Mouse (Mus musculus): ENCODE measurements at regions not wholly inside any gene's neighbourhood (a gene's known extent, or its start where the extent isn't known, plus 50 kb on each side); places are given as distances from the start of the nearest gene placed in this dataset.

GRCm38 (mm10) chr14:105056171-105056570 lies 121.0 kb downstream of the Rbm26 start:
- ATAC-seq (no peak), DNase-seq (no peak)
- Histone ChIP-seq H3K36me3 (replicated peaks; ENCODE audit: insufficient read depth, low read length) (no peaks in the 10 kb centered on the region), H3K27me3 (ENCODE audit: insufficient read depth, low read length) (no peaks in the 10 kb centered on the region), H3K27ac (ENCODE audit: low read depth) (no peak overlapping the region), H3K9me3 (ENCODE audit: low read length) (no peaks in the 10 kb centered on the region), H3K9ac (replicated peaks) (no peak overlapping the region), H3K4me1 (ENCODE audit: insufficient read depth) (no peaks in the 10 kb centered on the region), H3K4me3 (ENCODE audit: low read depth, low read length) (no peak overlapping the region), H3K4me2 (ENCODE audit: low read depth, low read length) (no peak overlapping the region)
- TF ChIP-seq CTCF (IDR thresholded peaks at IDR 0.05; ENCODE audit: low read depth) = no peak
- no peak for TF ChIP-seq EP300 (IDR thresholded peaks at IDR 0.05; ENCODE audit: low read depth)
- 74% methylated on average over 6 of the region's 6 CpGs for WGBS (ENCODE audit: insufficient replicate concordance)

GRCm38 (mm10) chr14:105038798-105039197 lies 138.3 kb downstream of the Rbm26 start:
- no peaks in the 10 kb centered on the region for H3K36me3 ChIP-seq (replicated peaks; ENCODE audit: insufficient read depth, low read length)
- H3K27me3 ChIP-seq (ENCODE audit: insufficient read depth, low read length) = no peaks in the 10 kb centered on the region
- no peak overlapping the region for H3K4me3 ChIP-seq (ENCODE audit: low read depth, low read length)
- no peak overlapping the region for H3K27ac ChIP-seq (ENCODE audit: low read depth)
- no peak overlapping the region for H3K9ac ChIP-seq (replicated peaks)
- TF ChIP-seq EP300 (IDR thresholded peaks at IDR 0.05; ENCODE audit: low read depth) (no peak), CTCF (IDR thresholded peaks at IDR 0.05; ENCODE audit: low read depth) (no peak)
- no peak overlapping the region for H3K4me2 ChIP-seq (ENCODE audit: low read depth, low read length)
- no peaks in the 10 kb centered on the region for H3K9me3 ChIP-seq (ENCODE audit: low read length)
- DNase-seq (no peak), ATAC-seq (no peak)
- H3K4me1 ChIP-seq (ENCODE audit: insufficient read depth) = no peaks in the 10 kb centered on the region

- no peak for TF ChIP-seq EP300 (IDR thresholded peaks at IDR 0.05; ENCODE audit: low read depth)
- TF ChIP-seq CTCF (IDR thresholded peaks at IDR 0.05; ENCODE audit: low read depth) = no peak
- no peaks in the 10 kb centered on the region for H3K27me3 ChIP-seq (ENCODE audit: insufficient read depth, low read length)
- H3K4me1 ChIP-seq (ENCODE audit: insufficient read depth) = no peaks in the 10 kb centered on the region
- no peaks in the 10 kb centered on the region for H3K9me3 ChIP-seq (ENCODE audit: low read length)
- no peak overlapping the region for H3K27ac ChIP-seq (ENCODE audit: low read depth)
- no peaks in the 10 kb centered on the region for H3K36me3 ChIP-seq (replicated peaks; ENCODE audit: insufficient read depth, low read length)
- H3K9ac ChIP-seq (replicated peaks) = no peak overlapping the region
- ATAC-seq (no peak), DNase-seq (no peak)
- H3K4me3 ChIP-seq (ENCODE audit: low read depth, low read length) = no peak overlapping the region
- 39% methylated on average over 14 of the region's 14 CpGs for WGBS (ENCODE audit: insufficient replicate concordance)
- no peak overlapping the region for H3K4me2 ChIP-seq (ENCODE audit: low read depth, low read length)
Observed at GRCm38 (mm10) chr14:105034712-105035377, 142.3 kb downstream of the Rbm26 start.

GRCm38 (mm10) chr14:105019971-105020370 lies 157.2 kb downstream of the Rbm26 start:
- Histone ChIP-seq H3K4me1 (ENCODE audit: insufficient read depth) (no peaks in the 10 kb centered on the region), H3K27me3 (ENCODE audit: insufficient read depth, low read length) (no peaks in the 10 kb centered on the region), H3K9me3 (ENCODE audit: low read length) (no peaks in the 10 kb centered on the region), H3K36me3 (replicated peaks; ENCODE audit: insufficient read depth, low read length) (no peaks in the 10 kb centered on the region), H3K9ac (replicated peaks) (no peak overlapping the region), H3K4me3 (ENCODE audit: low read depth, low read length) (no peak overlapping the region), H3K4me2 (ENCODE audit: low read depth, low read length) (no peak overlapping the region), H3K27ac (ENCODE audit: low read depth) (no peak overlapping the region)
- 70% methylated on average over 6 of the region's 6 CpGs for WGBS (ENCODE audit: insufficient replicate concordance)
- no peak for TF ChIP-seq EP300 (IDR thresholded peaks at IDR 0.05; ENCODE audit: low read depth)
- TF ChIP-seq CTCF (IDR thresholded peaks at IDR 0.05; ENCODE audit: low read depth) = no peak
- ATAC-seq (no peak), DNase-seq (no peak)

GRCm38 (mm10) chr14:105016089-105016846 lies 160.9 kb downstream of the Rbm26 start:
- Histone ChIP-seq H3K9ac (replicated peaks) (no peak overlapping the region), H3K36me3 (replicated peaks; ENCODE audit: insufficient read depth, low read length) (no peaks in the 10 kb centered on the region), H3K27me3 (ENCODE audit: insufficient read depth, low read length) (no peaks in the 10 kb centered on the region), H3K9me3 (ENCODE audit: low read length) (no peaks in the 10 kb centered on the region), H3K27ac (ENCODE audit: low read depth) (no peak overlapping the region), H3K4me1 (ENCODE audit: insufficient read depth) (no peaks in the 10 kb centered on the region), H3K4me3 (ENCODE audit: low read depth, low read length) (no peak overlapping the region), H3K4me2 (ENCODE audit: low read depth, low read length) (no peak overlapping the region)
- 69% methylated on average over 17 of the region's 17 CpGs for WGBS (ENCODE audit: insufficient replicate concordance)
- no peak for TF ChIP-seq CTCF (IDR thresholded peaks at IDR 0.05; ENCODE audit: low read depth)
- no peak for TF ChIP-seq EP300 (IDR thresholded peaks at IDR 0.05; ENCODE audit: low read depth)
- DNase-seq (no peak), ATAC-seq (no peak)

- Histone ChIP-seq H3K27me3 (ENCODE audit: insufficient read depth, low read length) (no peaks in the 10 kb centered on the region), H3K4me2 (ENCODE audit: low read depth, low read length) (no peak overlapping the region), H3K27ac (ENCODE audit: low read depth) (no peak overlapping the region), H3K36me3 (replicated peaks; ENCODE audit: insufficient read depth, low read length) (no peaks in the 10 kb centered on the region), H3K9me3 (ENCODE audit: low read length) (no peaks in the 10 kb centered on the region), H3K9ac (replicated peaks) (no peak overlapping the region), H3K4me1 (ENCODE audit: insufficient read depth) (no peaks in the 10 kb centered on the region), H3K4me3 (ENCODE audit: low read depth, low read length) (no peak overlapping the region)
- DNase-seq = no peak
- WGBS (ENCODE audit: insufficient replicate concordance) = 70% methylated on average over 2 of the region's 2 CpGs
- no peak for ATAC-seq
- no peak for TF ChIP-seq CTCF (IDR thresholded peaks at IDR 0.05; ENCODE audit: low read depth)
- no peak for TF ChIP-seq EP300 (IDR thresholded peaks at IDR 0.05; ENCODE audit: low read depth)
Observed at GRCm38 (mm10) chr14:105015278-105015677, 161.8 kb downstream of the Rbm26 start.
